Mouse (Mus musculus) adrenal gland, adult 8-10 months (tissue): ENCODE results near the gene Eml4. TPM values are rescaled to one million over a fixed set of nuclear protein-coding genes. Genes with fewer than 3 reads are reported as not detected.
A peak's percentile ranks its signal among the peaks of the same experiment; 100 is the strongest.

ENCODE experiments used
- DNase-seq: peaks from one replicate; pipeline ENCODE4 v3.0.0; 2022
- total RNA-seq, 4 experiments: library from RNA; stranded (reverse); gene quantifications; 2 replicates each; pipeline ENCODE4 v1.2.4; 2022

Gene Eml4
- 10 to 100 TPM; 19.0 to 25.1 (median 22.4) TPM for total RNA-seq

DNA sequence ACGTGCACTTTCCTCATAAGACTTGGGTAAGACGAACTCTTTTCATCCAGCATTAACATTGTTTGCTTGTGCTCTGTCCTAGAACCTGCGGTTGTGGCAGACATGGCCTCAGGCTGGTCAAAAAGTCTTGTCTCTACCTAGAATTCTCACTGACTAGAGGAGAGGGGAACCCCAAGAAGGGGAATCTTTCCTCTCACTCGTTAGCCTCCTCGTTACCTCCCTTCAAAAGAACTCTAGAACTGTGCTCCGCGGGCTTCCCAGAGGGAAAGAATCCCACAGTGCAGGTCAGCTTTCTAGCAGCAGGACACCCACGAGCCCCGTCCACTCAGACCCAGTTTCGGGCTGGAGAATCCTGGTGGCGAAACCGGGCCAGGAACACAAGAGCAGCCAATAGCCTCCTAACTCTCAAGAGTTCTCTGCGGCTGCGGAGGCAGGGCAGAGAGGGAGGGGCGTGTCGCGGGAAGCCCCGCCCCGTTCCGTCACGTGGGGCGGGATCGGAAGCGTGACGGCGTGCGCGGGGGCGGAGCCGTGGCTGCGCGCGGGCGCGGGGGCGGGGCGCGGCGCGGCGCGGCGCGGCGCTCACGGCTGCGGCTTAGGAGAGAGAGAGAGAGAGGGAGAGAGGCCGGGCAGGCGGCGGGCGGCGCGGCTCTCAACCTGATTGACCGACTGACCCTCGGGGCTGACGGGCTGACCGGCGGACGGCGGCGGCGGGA lies at the start of gene Eml4:
Eml4 (plus strand) TSS at position 553 of the 713 bp plus-strand sequence.
- peak; percentile 90 for DNase-seq

DNA sequence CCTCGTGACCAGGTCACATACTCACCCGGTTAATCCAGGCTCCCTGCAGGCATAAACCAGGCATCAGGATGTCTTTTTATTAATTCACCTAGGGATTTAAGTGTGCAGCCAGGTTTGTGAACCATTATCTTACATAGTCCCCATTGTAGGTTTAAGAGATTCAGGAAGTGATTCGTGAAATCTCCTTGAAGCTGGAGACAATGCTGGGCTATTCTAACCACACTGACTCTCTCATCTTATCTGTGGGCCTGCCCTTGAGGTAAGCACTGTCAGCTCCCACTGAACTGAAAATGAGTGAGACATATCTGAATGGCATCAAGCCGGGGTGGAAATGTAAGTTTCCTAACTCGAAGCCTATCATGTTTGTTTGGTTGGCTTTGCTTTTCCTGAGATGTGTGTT lies 49.3 kb upstream of the Eml4 start:
- no peak for DNase-seq

- no peak for DNase-seq
Observed at GRCm38 (mm10) chr17:83304089-83304822, 46.5 kb upstream of the Eml4 start.

DNA sequence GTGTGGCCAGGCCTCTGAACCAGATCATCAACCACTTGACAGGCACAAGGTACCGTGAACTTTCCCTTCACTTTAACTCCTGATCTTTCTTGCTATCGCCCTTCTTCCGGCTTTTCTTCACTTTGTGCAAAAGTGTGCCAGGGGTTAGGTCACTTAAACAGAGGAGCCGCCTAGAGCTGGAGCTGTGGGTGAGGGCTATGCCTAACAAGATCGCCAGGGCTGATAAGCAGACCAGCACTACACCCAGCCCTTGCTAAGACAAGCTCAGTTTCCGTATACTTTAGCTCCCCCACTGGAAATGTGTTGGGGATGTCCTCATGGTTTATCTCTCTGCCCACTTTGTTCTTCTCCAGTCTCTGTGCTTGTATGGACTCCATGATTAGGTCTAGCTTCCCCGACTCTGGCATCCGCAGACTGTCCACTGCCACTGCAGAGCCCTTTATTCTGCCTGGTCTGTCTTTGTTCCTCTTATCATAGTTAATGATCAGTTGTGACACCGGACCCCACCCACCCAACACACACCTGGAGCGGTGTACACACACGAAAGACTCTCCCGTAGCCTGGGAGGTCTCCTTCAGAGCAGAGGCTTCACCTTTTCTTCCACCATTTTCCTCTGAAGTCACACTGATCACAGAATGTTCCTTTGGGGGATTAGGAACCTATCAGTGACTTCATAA lies 43.6 kb upstream of the Eml4 start:
- no peak for DNase-seq

- no peak for DNase-seq
Observed at GRCm38 (mm10) chr17:83307641-83308296, 43.0 kb upstream of the Eml4 start.

DNA sequence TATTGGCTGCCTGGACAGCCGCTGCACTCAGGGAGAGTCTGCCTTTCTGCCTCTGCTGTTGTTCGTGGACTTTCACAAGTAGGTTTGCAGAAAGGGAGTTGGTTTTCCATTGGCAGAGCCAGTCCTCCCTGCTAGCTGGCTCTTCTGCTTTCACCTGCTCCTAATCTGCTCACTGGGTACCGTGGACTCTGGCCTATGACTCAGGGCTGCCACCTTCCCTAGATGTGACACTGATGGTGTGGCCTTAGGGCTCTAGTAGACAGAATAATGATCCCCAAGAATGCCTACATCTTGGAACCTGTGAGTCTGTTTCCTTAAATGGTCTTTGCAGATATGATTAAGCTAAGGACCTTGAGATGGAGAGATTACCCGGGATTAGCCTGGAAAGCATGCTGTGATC lies 42.3 kb upstream of the Eml4 start:
- DNase-seq = no peak

DNA sequence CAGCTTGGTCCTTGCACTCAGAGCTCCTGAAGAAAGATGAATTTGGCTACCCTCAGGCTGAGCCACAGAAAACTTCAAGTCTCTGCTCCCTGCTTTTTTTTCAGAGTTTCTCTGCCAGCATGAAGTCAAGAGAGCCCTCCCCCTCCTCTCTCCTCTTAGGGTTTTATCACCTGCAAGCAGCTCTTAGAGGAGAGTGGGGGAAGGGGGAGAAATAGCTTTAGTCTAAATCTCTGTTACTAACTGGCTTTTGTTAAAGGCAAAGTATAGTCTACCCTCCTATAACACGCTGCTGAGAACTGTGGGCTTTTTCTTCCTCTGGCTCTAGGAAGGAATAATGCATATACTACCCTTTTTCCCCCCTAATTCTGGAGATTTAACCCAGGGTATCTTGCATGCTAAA lies 41.5 kb upstream of the Eml4 start:
- DNase-seq = no peak

DNA sequence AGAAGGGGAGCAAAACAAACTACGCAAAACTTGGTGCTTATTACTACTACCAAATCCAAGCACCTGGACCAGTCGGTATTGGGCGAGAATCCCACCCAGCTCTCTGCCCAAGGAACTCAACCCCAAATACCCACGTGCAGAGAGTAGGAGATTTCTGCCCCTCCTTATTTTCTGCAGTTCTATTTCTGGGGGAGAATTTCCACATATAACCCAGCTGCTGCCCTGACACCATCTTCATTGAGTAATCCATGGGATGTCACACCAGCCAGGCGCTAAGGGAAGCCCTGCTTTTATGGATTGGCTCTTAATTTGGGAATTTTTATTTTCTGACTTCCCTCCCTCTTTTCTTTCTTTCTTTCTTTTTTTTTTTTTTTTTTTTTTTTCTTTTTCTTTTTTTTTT lies 38.9 kb upstream of the Eml4 start:
- DNase-seq = no peak

DNA sequence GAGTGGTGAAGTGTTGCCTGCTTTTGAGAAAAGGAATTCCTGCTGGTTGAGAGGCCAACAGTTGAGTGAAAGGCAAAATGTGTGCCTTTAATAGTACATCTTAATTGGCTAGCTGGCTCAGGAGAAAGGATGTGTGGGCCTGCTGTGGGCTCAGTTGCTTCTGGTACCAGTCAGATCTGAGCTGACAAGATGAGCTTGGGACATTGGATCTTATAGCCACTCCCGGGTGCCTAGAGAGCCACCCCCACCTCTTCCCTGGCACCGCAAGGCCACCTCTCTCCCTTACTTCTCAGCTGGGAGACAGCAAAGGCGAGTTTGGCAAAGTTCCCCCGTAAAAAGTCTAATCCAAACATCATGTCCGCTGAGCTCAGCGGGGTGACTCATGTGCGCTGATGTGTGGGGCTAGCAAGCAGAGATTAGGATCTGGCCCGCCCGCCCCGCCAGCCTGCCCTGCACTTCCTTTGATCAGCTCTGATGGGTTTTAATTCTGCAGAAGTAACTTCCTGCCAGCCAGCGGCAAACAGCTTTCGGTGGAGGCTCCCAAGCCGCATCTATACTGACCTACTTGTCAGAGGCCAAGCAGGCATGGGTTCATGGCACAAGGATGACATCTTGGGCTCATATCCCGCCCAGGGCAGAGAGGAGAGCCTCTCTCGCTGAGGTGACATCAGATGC lies 38.4 kb upstream of the Eml4 start:
- peak; percentile 76 for DNase-seq

DNA sequence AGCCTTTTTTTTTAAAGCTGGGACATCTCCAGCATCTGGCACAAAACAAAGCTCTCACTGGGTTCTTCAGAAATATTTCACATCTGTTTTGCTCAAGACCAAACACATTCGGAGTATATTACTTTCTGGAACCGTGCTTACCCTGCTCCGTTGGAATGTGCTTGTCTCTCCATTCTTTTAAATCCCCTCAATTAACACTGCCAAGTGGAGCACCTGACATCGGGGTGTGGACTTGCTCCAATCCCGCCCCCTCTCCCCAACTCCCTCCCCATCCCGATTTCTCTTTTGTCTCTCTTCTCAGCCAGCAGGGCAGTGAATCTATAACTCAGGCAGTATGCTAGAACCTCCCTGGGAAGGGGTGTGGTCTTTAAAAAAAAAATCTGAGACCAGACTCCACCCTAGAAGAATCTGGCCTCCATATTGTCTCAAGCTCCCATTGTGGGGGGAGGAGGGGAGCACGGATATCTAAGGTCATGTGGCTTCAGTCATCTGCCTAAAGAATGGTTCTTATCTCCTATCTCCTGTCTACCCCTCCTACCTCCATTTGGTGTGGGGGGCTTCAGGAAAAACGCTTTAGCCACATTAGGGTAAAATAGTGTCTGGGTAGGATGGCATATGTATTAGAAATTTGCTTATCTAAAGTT lies 37.6 kb upstream of the Eml4 start:
- no peak for DNase-seq

- no peak for DNase-seq
Observed at GRCm38 (mm10) chr17:83315476-83315875, 35.3 kb upstream of the Eml4 start.

- peak; percentile 49 for DNase-seq
Observed at GRCm38 (mm10) chr17:83322621-83323335, 28.0 kb upstream of the Eml4 start.

DNA sequence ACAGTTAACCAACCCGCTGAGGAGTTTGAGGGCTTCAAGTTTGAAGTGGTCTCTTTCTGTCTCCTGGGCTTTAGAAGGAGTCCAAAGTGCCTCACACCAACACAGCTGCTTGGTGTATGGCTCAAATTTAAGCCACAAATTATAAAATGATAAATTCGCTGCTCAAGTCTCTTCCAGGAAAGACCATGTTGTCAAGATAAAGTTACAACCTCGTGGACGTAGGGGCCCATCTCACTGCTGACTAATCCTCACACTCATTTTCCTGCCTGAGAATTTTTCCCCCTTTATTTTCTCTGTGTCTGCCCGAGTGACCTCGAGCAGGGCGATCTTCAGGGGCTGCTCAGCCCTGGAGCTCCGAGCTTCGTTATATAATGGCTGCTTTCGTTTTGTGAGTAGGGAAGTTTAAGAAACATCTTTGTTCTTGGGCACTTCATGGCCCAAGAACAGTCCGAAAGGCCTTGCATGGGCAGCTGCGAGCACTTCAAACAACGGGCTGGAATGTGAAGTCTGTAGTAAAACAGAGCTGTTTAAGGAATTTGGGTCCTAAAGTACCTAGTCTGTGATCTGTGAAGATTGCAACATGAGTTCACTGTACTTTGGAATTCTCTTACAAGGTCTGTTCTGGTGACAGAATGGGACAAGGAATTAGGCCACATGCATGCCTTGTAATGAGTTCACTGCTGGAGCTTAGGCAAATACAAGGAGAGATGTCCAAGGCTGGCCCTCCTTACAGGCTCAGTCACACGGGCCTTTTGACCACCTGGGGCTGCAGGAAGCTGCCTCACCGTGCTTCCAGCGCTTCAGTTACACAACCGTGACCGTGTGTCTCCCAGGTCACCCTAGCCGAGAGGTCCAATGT lies 27.1 kb upstream of the Eml4 start:
- peak; percentile 41 for DNase-seq

- DNase-seq = no peak
Observed at GRCm38 (mm10) chr17:83324269-83324616, 26.5 kb upstream of the Eml4 start.

DNA sequence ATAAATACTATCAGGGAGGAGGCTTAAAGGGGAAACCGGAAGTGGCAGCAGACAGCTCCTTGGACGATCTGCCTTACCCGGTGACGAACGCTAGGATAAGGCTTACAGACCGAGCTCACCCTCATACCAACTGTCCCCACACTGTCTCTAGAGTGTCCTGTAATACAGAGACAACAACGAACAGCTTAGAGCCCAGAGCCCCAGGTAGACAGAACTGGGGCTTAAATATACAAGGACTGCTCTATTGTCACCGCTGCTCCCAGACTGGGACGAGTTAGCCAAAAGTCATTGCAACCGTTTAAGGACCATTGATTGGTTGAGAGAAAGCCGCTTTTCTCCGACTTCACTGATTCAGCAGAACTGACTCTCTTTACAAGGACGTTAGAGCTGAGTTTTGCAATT lies 15.5 kb upstream of the Eml4 start:
- no peak for DNase-seq

DNA sequence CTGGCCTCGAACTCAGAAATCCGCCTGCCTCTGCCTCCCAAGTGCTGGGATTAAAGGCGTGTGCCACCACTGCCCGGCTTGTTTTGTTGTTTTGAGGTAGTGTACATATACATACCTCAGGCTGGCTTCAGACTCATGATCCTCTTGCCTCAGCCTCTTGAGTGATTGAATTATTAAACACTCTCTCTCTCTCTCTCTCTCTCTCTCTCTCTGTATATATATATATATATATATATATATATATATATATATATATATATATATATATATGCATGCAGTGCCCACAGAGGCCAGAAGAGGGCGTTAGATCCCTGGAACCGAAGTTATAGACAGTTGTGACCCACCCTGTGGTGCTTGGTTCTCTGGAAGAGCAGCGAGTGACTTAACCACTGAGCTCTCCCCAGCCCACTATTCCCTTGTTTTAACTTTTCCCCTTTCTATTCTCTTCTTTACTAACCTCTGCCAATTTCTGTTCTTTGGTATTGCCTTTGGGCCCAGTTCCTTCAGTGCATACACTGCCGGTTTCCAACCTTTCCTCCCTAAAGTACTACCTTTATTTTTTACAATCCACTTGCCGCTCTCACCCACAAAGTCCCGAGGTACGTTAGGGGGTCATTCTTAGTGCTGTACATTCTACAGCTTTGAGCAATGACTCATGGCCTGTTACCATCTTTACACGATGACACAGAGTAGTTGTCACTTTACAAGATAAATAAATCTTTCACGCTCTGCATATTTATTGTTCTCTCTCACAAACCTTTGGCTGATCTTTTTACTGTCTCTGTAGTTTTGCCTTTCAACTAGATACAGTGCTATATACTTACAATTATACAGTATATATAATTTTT lies 13.5 kb upstream of the Eml4 start:
- DNase-seq = no peak

DNA sequence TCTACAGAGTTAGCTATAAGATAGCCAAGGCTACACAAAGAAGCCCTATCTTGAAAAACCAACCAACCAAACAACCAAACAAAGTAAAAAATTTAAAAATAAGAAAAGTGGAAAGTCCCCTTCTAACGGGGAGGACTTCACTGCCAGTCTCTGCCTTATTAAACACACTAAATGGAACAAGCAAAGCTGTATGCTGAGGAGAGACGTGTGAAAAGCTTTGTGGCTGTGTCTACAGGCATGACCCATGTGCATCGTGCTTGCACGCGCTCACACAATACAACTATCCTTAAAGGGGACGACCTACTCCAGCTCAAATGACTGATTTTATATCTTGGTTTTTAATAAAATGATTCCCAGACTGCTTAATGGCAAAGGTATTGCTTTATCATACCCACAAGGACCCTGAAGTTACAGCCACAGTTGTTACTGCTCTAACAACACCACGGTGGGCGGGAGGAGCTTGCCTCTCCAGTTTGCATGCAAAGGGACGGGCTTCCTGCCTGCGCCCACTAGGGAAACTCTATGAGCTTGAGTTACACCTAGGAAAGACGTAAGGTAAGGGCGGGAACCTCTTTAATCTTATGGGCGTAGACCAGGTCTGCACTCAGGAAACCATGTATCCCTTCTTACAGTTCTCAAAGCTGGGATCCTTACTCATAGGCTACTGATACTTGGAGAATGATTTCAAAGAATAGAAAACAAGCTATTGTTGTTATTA lies 11.2 kb upstream of the Eml4 start:
- DNase-seq = no peak

DNA sequence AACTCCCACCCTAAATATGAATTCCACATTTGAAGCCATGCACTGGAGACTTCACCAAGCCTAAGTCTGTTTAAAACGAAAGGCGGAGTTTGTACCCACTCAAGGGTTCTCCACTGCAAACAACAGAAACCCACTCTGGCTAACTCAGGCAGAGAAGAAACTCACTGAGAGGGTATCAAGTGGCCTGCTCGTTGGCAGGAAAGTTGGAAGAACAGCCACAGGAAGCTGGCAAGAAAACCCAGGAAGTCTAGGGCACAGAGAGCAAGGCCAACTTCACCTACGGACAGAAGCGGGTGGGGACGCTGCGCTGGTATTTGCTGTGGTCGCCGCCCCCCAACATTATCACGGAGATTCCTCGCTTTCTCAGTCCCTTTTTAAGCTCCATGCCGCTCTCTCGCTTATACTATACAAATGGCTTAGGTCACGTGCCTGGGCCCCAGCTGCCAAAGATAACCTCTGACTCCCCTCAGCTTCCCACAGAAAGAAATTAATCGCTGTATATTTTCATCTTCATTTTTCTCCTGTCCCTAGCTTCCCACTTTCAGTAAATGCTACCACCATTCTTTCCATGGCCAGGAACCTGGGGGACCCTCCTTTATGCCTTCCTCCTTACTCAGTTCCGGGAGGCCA lies 9.7 kb upstream of the Eml4 start:
- DNase-seq = no peak
